Mouse (Mus musculus): Measurements from ENCODE around the gene Sin3b. TPM values are rescaled to one million over a fixed set of nuclear protein-coding genes. Genes with fewer than 3 reads are reported as not detected.

Gene Sin3b
- polyA plus RNA-seq, 1 experiment from 2014 or later = 182 TPM

DNA sequence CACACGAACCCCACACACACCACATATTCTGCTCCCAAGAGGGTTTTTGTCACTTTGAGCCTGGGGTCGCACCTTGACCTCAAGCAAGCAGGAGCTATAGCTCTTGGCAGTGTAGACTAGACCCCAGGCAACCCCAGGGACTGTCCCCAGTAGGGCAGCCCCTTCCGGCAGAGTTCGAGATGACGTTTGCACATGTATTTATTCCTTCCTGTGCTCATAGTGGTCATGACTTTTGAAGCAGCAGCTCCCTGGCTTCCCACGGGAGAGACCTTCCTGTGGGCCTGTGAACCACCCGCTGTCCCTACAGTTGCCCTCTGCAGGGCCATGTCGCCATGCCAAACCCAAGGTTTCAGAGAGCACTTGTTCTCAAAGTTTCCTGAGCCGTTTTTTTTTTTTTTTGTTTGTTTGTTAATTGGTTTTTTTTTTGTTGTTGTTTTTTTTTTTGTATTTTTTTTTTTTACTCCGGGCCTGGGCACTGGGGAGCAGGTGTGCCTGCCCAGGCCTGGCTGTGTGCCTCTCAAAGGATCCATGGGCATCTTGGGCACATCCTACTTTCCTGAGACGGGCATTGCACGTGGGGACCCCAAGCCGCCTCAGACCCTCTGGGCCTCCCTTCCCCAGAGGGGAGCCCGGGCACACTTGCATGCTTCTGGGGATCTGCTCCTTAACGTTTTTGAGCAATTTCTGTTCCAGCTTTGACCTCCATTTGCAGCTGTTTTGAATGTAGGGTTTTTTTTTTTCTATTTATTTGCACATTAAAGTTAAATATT, 34.5 kb downstream of the Sin3b start:
- WGBS = 90% methylated on average over 15 of the region's 15 CpGs
- no peak overlapping the region for H3K4me2 ChIP-seq (ENCODE audit: low read depth, low read length)
- H3K36me3 ChIP-seq (ENCODE audit: control insufficient read depth, insufficient read depth, low read length) = peaks cover 41% of the 10 kb centered on the region
- H3K27me3 ChIP-seq (ENCODE audit: control insufficient read depth, insufficient read depth, low read length) = no peaks in the 10 kb centered on the region
- no peak overlapping the region for H3K4me3 ChIP-seq (ENCODE audit: low read depth, low read length)
- no peak for ATAC-seq (ENCODE audit: low read depth)
- no peaks in the 10 kb centered on the region for H3K4me1 ChIP-seq (ENCODE audit: control insufficient read depth, insufficient read depth, low read length)
- H3K27ac ChIP-seq (ENCODE audit: low read depth, low read length) = no peak overlapping the region
- no peak overlapping the region for H3K9ac ChIP-seq (replicated peaks; ENCODE audit: low read depth, low read length)
- no peaks in the 10 kb centered on the region for H3K9me3 ChIP-seq (ENCODE audit: control insufficient read depth, low read length)

DNA sequence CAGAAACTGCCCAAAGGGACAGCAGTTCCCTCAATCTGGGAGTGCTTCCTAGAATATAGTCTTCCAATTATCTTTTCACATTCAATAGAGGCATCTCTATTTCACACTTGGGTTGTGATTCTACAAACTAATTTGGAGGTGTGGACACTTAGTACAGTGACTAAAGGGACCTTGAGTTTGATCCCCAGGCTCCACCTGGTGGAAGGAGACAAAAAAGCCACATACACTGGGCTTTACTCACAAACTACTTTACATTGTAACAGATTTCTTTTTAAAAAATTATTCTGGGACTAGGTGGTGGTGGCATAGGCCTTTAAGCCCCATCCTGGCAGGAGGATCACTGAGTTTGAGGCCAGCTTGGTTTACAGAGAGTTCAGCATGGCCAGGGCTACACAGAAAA, 35.2 kb downstream of the Sin3b start:
- no peak overlapping the region for H3K4me3 ChIP-seq (ENCODE audit: low read depth, low read length)
- no peaks in the 10 kb centered on the region for H3K9me3 ChIP-seq (ENCODE audit: control insufficient read depth, low read length)
- H3K27me3 ChIP-seq (ENCODE audit: control insufficient read depth, insufficient read depth, low read length) = no peaks in the 10 kb centered on the region
- H3K4me1 ChIP-seq (ENCODE audit: control insufficient read depth, insufficient read depth, low read length) = no peaks in the 10 kb centered on the region
- no peak overlapping the region for H3K9ac ChIP-seq (replicated peaks; ENCODE audit: low read depth, low read length)
- ATAC-seq (ENCODE audit: low read depth) = no peak
- no peak overlapping the region for H3K27ac ChIP-seq (ENCODE audit: low read depth, low read length)
- peaks cover 35% of the 10 kb centered on the region for H3K36me3 ChIP-seq (ENCODE audit: control insufficient read depth, insufficient read depth, low read length)
- H3K4me2 ChIP-seq (ENCODE audit: low read depth, low read length) = no peak overlapping the region

DNA sequence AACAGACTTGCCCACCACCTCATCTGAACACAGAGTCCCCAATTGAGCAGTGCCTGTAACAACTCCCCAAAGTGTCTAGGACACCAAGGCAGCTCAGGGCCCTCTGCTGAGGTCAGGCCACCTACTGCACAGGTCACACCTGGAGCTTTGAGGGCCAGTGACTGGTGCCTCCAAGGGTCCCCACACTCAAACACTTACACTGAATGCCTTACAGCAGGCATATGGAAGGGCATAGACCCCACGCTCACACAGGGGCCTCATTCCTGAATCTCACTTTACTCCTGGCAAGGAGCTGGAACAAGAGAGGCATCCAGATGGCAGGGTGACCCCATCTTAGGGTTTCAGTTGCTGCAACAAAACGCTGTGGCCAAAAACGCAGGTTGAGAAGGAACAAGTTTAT, 37.1 kb downstream of the Sin3b start:
- H3K27ac ChIP-seq (ENCODE audit: low read depth, low read length) = no peak overlapping the region
- 87% methylated on average over 3 of the region's 3 CpGs for WGBS

DNA sequence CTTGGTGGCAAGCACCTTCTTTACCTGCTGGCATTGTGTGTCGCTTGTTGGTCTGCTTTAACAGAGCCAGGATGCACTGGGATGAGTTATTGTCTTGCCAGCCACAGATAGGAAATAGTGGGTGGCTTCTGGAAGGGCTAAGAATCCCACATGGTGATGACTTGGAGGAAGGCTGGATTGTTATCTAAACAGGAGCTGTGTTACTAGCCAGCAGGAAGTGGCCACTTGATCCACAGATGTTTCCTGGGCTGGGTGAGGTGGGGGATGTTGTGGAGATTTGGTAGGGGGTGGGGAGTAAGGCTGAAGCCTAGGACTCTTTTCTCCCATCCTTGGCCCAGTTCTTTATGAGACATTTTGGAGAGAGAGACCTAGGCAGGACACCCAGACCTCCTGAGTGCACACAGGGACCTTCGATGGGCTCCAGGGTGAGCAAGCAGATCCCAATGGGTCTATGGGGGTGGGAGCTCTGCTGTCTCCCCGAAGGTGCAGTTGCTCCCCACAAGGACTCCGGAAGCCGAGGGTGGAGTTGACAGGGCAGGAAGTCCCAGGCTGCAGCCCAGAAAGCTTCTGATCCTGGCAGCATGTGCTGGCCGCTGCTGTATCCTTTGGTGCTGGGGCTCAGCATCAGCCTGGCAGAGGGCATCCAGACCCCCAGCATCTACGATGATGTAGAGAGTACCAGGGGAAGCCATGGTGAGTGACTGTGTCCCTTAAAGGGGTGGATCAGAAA, 38.4 kb downstream of the Sin3b start, which contains the start of gene F2rl3:
Gene F2rl3, plus strand, starts transcription at position 559 of the 730 bp plus-strand sequence.
- 84% methylated on average over 7 of the region's 7 CpGs for WGBS
- no peak for ATAC-seq (ENCODE audit: low read depth)
- no peak within 1 kb of the TSS for H3K27ac ChIP-seq (ENCODE audit: low read depth, low read length)

More for the DNA sequence above, 37.1 kb downstream of the Sin3b start:
- Histone ChIP-seq H3K9ac (replicated peaks; ENCODE audit: low read depth, low read length) (no peak overlapping the region), H3K27me3 (ENCODE audit: control insufficient read depth, insufficient read depth, low read length) (no peaks in the 10 kb centered on the region), H3K4me2 (ENCODE audit: low read depth, low read length) (no peak overlapping the region), H3K9me3 (ENCODE audit: control insufficient read depth, low read length) (no peaks in the 10 kb centered on the region), H3K36me3 (ENCODE audit: control insufficient read depth, insufficient read depth, low read length) (peaks cover 24% of the 10 kb centered on the region), H3K4me3 (ENCODE audit: low read depth, low read length) (no peak overlapping the region), H3K4me1 (ENCODE audit: control insufficient read depth, insufficient read depth, low read length) (no peaks in the 10 kb centered on the region)
- ATAC-seq (ENCODE audit: low read depth) = no peak

DNA sequence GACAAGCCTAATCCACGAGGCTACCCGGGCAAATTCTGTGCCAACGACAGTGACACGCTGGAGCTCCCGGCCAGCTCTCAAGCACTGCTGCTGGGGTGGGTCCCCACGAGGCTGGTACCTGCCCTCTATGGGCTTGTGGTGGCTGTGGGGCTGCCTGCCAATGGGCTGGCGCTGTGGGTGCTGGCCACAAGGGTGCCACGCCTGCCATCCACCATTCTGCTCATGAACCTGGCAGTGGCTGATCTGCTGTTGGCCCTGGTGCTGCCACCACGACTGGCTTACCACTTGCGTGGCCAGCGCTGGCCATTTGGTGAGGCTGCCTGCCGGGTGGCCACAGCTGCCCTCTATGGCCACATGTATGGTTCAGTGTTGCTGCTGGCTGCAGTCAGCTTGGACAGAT, 39.2 kb downstream of the Sin3b start:
- H3K27me3 ChIP-seq (ENCODE audit: control insufficient read depth, insufficient read depth, low read length) = no peaks in the 10 kb centered on the region
- peaks cover 7% of the 10 kb centered on the region for H3K36me3 ChIP-seq (ENCODE audit: control insufficient read depth, insufficient read depth, low read length)
- WGBS = 91% methylated on average over 12 of the region's 12 CpGs
- no peak overlapping the region for H3K4me2 ChIP-seq (ENCODE audit: low read depth, low read length)
- no peaks in the 10 kb centered on the region for H3K4me1 ChIP-seq (ENCODE audit: control insufficient read depth, insufficient read depth, low read length)
- no peak overlapping the region for H3K9ac ChIP-seq (replicated peaks; ENCODE audit: low read depth, low read length)
- no peak for ATAC-seq (ENCODE audit: low read depth)
- H3K27ac ChIP-seq (ENCODE audit: low read depth, low read length) = no peak overlapping the region
- H3K9me3 ChIP-seq (ENCODE audit: control insufficient read depth, low read length) = no peaks in the 10 kb centered on the region
- no peak overlapping the region for H3K4me3 ChIP-seq (ENCODE audit: low read depth, low read length)

More for the DNA sequence above, 38.4 kb downstream of the Sin3b start, which contains the start of gene F2rl3:
- H3K4me1 ChIP-seq (ENCODE audit: control insufficient read depth, insufficient read depth, low read length) = no peaks in the 10 kb centered on the region
- H3K9me3 ChIP-seq (ENCODE audit: control insufficient read depth, low read length) = no peaks in the 10 kb centered on the region
- H3K4me3 ChIP-seq (ENCODE audit: low read depth, low read length) = no peak within 1 kb of the TSS
- no peaks in the 10 kb centered on the region for H3K27me3 ChIP-seq (ENCODE audit: control insufficient read depth, insufficient read depth, low read length)
- peaks cover 15% of the 10 kb centered on the region for H3K36me3 ChIP-seq (ENCODE audit: control insufficient read depth, insufficient read depth, low read length)
- no peak within 1 kb of the TSS for H3K9ac ChIP-seq (replicated peaks; ENCODE audit: low read depth, low read length)
- no peak within 1 kb of the TSS for H3K4me2 ChIP-seq (ENCODE audit: low read depth, low read length)

DNA sequence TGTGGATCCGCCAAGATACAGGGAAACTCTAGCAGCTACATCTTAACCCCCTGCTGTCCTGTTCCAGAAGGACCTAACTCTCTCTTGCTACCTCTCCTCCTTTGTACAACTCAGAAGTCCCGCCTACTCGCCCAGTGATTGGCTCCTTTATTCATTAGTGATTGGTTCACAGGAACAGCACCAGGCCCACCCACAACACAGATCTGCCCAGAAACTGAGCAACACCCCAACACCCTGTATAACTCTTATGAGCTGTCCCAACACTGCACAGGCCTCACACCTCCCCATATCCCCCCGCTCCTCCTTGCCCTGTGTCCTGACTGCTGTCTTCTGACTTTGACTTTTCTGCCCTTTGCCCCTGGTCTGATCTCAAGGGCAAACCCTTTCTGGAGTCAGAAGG, 42.6 kb downstream of the Sin3b start:
- Histone ChIP-seq H3K9me3 (ENCODE audit: control insufficient read depth, low read length) (no peaks in the 10 kb centered on the region), H3K4me3 (ENCODE audit: low read depth, low read length) (no peak overlapping the region), H3K36me3 (ENCODE audit: control insufficient read depth, insufficient read depth, low read length) (no peaks in the 10 kb centered on the region), H3K27me3 (ENCODE audit: control insufficient read depth, insufficient read depth, low read length) (no peaks in the 10 kb centered on the region), H3K4me2 (ENCODE audit: low read depth, low read length) (no peak overlapping the region), H3K4me1 (ENCODE audit: control insufficient read depth, insufficient read depth, low read length) (no peaks in the 10 kb centered on the region), H3K27ac (ENCODE audit: low read depth, low read length) (no peak overlapping the region), H3K9ac (replicated peaks; ENCODE audit: low read depth, low read length) (no peak overlapping the region)
- no peak for ATAC-seq (ENCODE audit: low read depth)
- WGBS = 78% methylated on average over 4 of the region's 4 CpGs

DNA sequence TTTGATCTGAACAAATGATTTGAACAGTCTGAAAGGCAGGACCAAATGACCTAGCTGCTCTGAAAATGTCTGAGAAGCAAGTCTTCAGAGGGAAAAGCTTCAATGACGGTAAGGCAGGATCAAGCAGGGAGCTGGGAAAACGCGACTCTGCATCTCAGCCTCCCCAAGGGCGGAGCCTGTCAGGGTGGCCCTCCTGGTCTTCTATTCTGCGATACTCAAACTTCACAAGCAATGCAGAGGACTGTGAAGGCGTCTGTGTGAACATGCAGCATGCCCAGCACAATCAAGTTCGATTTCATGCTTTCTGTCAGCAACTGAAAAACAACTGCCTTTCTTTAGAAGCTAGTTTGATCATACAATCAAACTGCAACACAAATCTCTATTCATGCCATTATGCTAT, 43.7 kb downstream of the Sin3b start:
- Histone ChIP-seq H3K4me3 (ENCODE audit: low read depth, low read length) (no peak overlapping the region), H3K27me3 (ENCODE audit: control insufficient read depth, insufficient read depth, low read length) (no peaks in the 10 kb centered on the region), H3K9ac (replicated peaks; ENCODE audit: low read depth, low read length) (no peak overlapping the region), H3K27ac (ENCODE audit: low read depth, low read length) (no peak overlapping the region), H3K4me2 (ENCODE audit: low read depth, low read length) (no peak overlapping the region), H3K36me3 (ENCODE audit: control insufficient read depth, insufficient read depth, low read length) (no peaks in the 10 kb centered on the region), H3K9me3 (ENCODE audit: control insufficient read depth, low read length) (no peaks in the 10 kb centered on the region), H3K4me1 (ENCODE audit: control insufficient read depth, insufficient read depth, low read length) (no peaks in the 10 kb centered on the region)
- ATAC-seq (ENCODE audit: low read depth) = no peak
- 26% methylated on average over 7 of the region's 7 CpGs for WGBS

DNA sequence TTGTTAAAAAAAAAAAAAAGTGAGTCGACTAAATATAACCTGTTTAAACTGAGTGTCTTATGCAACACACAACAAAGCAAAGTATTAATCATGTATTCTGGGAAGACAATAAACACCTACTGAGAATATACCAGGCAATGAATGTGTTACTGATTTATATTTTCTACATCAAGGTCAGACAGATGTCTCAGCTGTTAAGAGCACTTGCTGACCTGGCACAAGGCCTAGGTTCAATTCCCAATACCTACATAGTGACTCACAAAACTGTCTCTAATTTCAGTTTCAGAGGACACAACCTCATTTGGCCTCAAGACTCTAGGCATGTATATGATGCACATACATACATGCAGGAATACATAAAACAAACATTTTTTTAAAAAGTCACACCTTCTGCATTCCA, 54.7 kb downstream of the Sin3b start:
- no peak overlapping the region for H3K27ac ChIP-seq (ENCODE audit: low read depth, low read length)
- no peak overlapping the region for H3K4me3 ChIP-seq (ENCODE audit: low read depth, low read length)
- no peaks in the 10 kb centered on the region for H3K36me3 ChIP-seq (ENCODE audit: control insufficient read depth, insufficient read depth, low read length)
- H3K9me3 ChIP-seq (ENCODE audit: control insufficient read depth, low read length) = no peaks in the 10 kb centered on the region
- no peak for ATAC-seq (ENCODE audit: low read depth)
- WGBS = 89% methylated on average over 1 of the region's 1 CpGs
- H3K27me3 ChIP-seq (ENCODE audit: control insufficient read depth, insufficient read depth, low read length) = no peaks in the 10 kb centered on the region
- no peaks in the 10 kb centered on the region for H3K4me1 ChIP-seq (ENCODE audit: control insufficient read depth, insufficient read depth, low read length)
- no peak overlapping the region for H3K4me2 ChIP-seq (ENCODE audit: low read depth, low read length)
- no peak overlapping the region for H3K9ac ChIP-seq (replicated peaks; ENCODE audit: low read depth, low read length)

DNA sequence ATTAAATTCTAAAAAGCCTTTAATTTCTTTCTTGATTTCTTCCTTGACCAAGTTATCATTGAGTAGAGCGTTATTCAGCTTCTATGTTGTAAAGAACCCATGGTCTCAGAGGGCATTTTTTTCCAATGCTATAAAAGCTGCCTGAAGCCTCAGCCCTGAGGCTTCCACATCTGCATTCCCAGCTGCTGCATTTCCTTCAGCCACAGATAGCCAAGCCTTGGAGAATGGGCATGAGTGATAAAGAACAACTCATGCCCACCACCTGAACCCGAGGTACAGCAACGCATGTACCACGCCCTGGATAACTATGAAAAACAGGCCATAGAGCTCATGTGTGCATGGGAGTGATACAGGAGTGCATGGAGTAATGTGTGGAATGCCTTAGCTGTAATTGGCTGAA, 57.6 kb downstream of the Sin3b start:
- no peaks in the 10 kb centered on the region for H3K4me1 ChIP-seq (ENCODE audit: control insufficient read depth, insufficient read depth, low read length)
- WGBS = 95% methylated on average over 4 of the region's 4 CpGs
- H3K27ac ChIP-seq (ENCODE audit: low read depth, low read length) = no peak overlapping the region
- no peaks in the 10 kb centered on the region for H3K9me3 ChIP-seq (ENCODE audit: control insufficient read depth, low read length)
- no peaks in the 10 kb centered on the region for H3K27me3 ChIP-seq (ENCODE audit: control insufficient read depth, insufficient read depth, low read length)
- H3K36me3 ChIP-seq (ENCODE audit: control insufficient read depth, insufficient read depth, low read length) = no peaks in the 10 kb centered on the region
- no peak for ATAC-seq (ENCODE audit: low read depth)
- H3K4me3 ChIP-seq (ENCODE audit: low read depth, low read length) = no peak overlapping the region
- no peak overlapping the region for H3K4me2 ChIP-seq (ENCODE audit: low read depth, low read length)
- H3K9ac ChIP-seq (replicated peaks; ENCODE audit: low read depth, low read length) = no peak overlapping the region
